Mouse (Mus musculus): ENCODE data around the gene Col8a2. TPM values are rescaled to one million over a fixed set of nuclear protein-coding genes. Genes with fewer than 3 reads are reported as not detected.

Col8a2 gene
- polyA plus RNA-seq, 1 experiment from 2014 or later, result 5.9 TPM

DNA sequence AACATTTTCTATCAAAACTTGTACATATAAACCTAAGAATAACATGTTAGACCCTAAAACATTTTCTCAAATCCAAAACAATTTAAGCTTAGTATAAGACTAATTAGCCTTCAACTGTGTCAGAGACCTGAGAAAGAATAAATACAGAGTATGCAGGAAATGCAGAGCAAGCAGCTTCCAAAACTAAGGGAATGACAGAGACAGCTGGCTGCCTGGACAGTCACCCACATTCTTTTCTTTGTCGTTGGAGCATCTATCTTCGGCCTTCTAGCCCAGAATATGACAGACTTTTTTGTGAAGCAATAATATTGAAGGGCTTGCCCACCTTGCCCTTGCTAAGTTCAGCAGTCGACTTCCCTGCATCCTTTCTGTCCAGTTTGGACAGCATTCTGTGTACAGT is 17.3 kb upstream of the Col8a2 start:
- no peak for DNase-seq (ENCODE audit: extremely low spot score, low spot score)

DNA sequence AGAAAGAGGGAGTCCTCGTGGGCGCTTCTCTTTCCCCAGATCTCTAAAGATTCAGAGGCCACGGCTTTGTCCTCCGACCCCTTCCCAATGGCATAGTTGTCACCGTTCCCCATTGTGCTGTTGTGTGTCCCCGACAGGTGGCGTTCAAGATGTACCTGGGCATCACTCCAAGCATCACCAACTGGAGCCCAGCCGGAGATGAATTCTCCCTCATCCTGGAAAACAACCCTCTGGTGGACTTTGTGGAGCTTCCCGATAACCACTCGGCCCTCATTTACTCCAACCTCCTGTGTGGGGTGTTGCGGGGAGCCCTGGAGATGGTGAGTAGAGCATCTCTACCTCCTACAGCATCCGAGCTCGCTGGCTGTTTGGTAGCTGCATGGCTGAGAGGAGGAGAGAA is 12.8 kb upstream of the Col8a2 start:
- peaks cover 44% of the 10 kb centered on the region for H3K36me3 ChIP-seq (replicated peaks)
- no peak overlapping the region for H3K27ac ChIP-seq
- no peak for DNase-seq (ENCODE audit: extremely low spot score, low spot score)
- no peaks in the 10 kb centered on the region for H3K9me3 ChIP-seq
- H3K4me3 ChIP-seq, result no peak overlapping the region
- peaks cover 5% of the 10 kb centered on the region; the same call in 1 of the 2 replicates for H3K27me3 ChIP-seq (ENCODE audit: poor library complexity, severe bottlenecking)
- H3K4me1 ChIP-seq, result peaks cover 13% of the 10 kb centered on the region
- 70% methylated on average over 13 of the region's 13 CpGs for WGBS

More for the DNA sequence above, 17.3 kb upstream of the Col8a2 start:
- H3K36me3 ChIP-seq (replicated peaks), result peaks cover 24% of the 10 kb centered on the region
- WGBS, result 84% methylated on average over 3 of the region's 3 CpGs
- H3K4me1 ChIP-seq, result no peaks in the 10 kb centered on the region
- H3K4me3 ChIP-seq, result no peak overlapping the region
- no peaks in the 10 kb centered on the region for H3K9me3 ChIP-seq
- no peak overlapping the region for H3K27ac ChIP-seq
- no peaks in the 10 kb centered on the region for H3K27me3 ChIP-seq (ENCODE audit: poor library complexity, severe bottlenecking)

DNA sequence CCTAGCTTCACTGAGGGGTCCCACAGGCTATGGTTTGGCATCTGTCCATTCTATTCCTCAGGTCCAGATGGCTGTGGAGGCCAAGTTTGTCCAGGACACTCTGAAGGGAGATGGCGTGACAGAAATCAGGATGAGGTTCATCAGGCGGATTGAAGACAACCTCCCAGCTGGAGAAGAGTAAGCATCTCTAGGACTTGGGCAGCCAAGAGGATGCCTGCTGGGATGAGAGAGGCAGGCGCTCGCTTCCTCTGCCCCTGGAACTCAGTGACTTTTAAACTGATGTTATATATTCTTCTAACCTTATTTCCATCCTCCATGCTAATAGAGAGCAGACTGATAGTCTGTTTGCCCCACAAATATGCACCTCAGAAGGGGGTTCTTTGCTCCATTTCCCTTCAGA is 11.5 kb upstream of the Col8a2 start:
- peaks cover 18% of the 10 kb centered on the region for H3K4me1 ChIP-seq
- H3K4me3 ChIP-seq, result no peak overlapping the region
- no peak for DNase-seq (ENCODE audit: extremely low spot score, low spot score)
- H3K36me3 ChIP-seq (replicated peaks), result peaks cover 44% of the 10 kb centered on the region
- 88% methylated on average over 4 of the region's 4 CpGs for WGBS
- H3K27me3 ChIP-seq (ENCODE audit: poor library complexity, severe bottlenecking), result peaks cover 10% of the 10 kb centered on the region; the same call in 1 of the 2 replicates
- no peak overlapping the region for H3K27ac ChIP-seq
- no peaks in the 10 kb centered on the region for H3K9me3 ChIP-seq

DNA sequence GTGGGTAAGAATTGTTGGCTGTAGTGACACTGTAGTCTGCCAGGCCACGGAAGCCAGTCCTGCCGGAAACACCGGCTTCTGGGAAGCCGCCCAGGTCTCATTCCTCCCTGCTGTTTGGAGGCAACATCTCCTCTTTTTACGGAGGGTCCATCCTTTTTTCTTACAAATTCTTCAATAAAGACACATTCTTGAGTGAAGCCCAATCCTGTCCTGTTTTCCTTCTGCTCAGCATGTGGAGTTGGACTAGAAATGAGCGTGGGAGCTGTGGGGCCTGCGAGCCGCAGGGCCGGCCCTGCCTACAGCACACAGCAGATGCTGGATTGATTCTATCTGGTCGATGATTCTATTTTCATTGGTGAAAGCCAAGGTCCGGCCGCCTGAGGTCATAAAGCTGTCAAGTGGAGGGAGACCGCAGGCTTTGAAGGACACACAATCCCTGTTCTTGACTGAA is 10.9 kb upstream of the Col8a2 start:
- H3K36me3 ChIP-seq (replicated peaks), result peaks cover 44% of the 10 kb centered on the region
- peaks cover 22% of the 10 kb centered on the region for H3K4me1 ChIP-seq
- 94% methylated on average over 13 of the region's 13 CpGs for WGBS
- no peak overlapping the region for H3K4me3 ChIP-seq
- H3K27me3 ChIP-seq (ENCODE audit: poor library complexity, severe bottlenecking), result peaks cover 10% of the 10 kb centered on the region; the same call in 1 of the 2 replicates
- DNase-seq (ENCODE audit: extremely low spot score, low spot score), result no peak
- H3K27ac ChIP-seq, result no peak overlapping the region
- no peaks in the 10 kb centered on the region for H3K9me3 ChIP-seq

DNA sequence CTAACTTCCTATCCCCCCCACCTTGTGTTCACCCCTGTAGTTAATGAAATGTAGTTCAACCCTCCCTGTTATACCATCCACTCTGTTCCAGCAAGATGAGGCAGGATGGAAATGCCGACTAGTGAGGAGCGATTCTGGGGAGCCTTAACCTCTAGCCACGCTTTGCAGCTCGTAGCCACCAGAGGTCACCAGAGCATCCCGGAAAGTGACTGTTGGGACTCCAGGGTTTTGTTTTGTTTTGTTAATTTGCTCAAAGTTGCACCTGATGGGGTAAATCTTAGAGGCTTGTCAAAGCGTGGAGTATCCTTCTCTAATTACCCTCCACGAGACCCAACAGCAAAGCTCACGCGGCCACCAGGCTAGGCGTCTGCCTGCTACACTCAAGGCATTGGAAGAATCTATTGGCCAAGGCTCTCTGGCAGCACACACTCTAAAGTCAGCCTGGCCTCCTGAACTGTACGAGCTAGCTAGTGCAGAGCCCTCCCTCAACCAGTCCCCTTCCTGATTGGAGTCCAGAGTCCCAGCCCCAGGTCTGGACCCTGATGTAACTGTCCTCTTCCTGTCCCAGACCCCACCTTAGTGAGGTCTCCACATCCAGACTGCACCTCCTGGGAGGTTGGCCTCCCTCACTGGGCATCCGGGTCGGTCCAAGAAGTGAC is 8.6 kb upstream of the Col8a2 start:
- peak; percentile 55 for DNase-seq (ENCODE audit: extremely low spot score, low spot score)
- peak overlapping the region; percentile 13 for H3K4me3 ChIP-seq
- peaks cover 33% of the 10 kb centered on the region for H3K36me3 ChIP-seq (replicated peaks)
- H3K4me1 ChIP-seq, result peaks cover 36% of the 10 kb centered on the region
- no peaks in the 10 kb centered on the region for H3K9me3 ChIP-seq
- WGBS, result 7% methylated on average over 13 of the region's 13 CpGs
- peaks cover 16% of the 10 kb centered on the region; the same call in 1 of the 2 replicates for H3K27me3 ChIP-seq (ENCODE audit: poor library complexity, severe bottlenecking)
- peak overlapping the region; percentile 76 for H3K27ac ChIP-seq

DNA sequence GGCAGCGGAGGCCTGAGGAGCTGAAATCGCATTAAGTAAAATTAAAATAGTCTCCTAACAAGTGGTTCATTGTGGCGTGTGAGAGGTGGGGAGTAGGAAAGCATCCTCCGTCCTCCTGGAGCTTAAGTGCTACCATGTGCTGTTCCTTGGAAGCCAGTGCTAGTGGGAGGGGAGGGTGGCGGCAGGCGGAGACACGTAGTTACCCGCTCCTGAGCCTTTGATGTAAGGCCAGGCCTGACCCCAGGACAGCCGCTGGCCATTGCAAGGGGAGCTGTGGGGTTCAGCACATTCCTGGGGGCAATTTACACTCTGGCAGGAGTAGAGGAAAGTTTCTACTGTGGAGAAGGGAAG is 8.1 kb upstream of the Col8a2 start:
- Histone ChIP-seq H3K36me3 (replicated peaks) (peaks cover 28% of the 10 kb centered on the region), H3K4me1 (peaks cover 36% of the 10 kb centered on the region), H3K9me3 (no peaks in the 10 kb centered on the region), H3K4me3 (peak overlapping the region; percentile 13), H3K27me3 (ENCODE audit: poor library complexity, severe bottlenecking) (peaks cover 21% of the 10 kb centered on the region), H3K27ac (peak overlapping the region; percentile 76)
- WGBS, result 25% methylated on average over 9 of the region's 9 CpGs
- DNase-seq (ENCODE audit: extremely low spot score, low spot score), result no peak

DNA sequence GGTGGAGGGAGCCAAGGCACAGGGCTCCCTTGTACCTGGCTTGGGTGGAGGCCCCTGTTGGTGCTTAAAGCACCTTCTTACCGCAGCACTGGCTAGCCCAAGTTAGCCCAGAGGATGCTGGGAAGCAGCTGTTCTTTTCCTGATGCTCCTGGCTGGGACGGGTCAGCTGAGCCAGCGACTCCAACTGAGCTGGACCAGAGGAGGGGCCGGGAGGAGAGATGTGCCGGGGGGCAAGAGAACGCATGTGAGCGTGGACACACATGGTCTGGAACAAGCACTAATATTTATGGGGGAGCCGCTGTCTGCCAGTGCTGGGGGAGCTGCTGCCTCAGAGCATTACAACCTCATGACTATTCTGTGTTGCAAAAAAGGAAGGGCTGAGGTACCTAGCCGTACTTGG is 7.6 kb upstream of the Col8a2 start:
- Histone ChIP-seq H3K4me1 (peaks cover 37% of the 10 kb centered on the region), H3K4me3 (peak overlapping the region; percentile 13; the same call in 1 of the 2 replicates), H3K27ac (peak overlapping the region; percentile 76), H3K27me3 (ENCODE audit: poor library complexity, severe bottlenecking) (peaks cover 26% of the 10 kb centered on the region), H3K9me3 (no peaks in the 10 kb centered on the region), H3K36me3 (replicated peaks) (peaks cover 24% of the 10 kb centered on the region)
- WGBS, result 56% methylated on average over 9 of the region's 9 CpGs
- no peak for DNase-seq (ENCODE audit: extremely low spot score, low spot score)

DNA sequence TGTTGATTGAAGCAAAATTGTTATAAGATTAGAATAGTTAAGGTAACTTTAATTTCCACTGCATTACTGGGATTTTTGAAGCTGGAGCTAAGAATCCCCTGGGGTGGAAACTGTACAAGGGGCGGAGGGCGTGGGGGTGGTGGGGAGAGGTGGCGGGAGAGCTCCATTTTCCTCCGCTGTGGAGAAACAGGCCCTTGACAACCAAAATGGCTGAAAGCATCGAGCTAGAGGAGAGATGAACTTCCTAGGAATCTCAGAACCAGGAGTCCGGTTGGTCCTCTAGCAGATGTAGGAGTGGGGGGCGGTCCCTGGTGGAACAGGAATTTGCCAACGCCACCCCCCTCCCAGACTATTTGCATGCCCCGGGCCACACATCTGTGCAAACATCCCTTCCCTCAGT is 4.9 kb upstream of the Col8a2 start:
- peaks cover 6% of the 10 kb centered on the region; the same call in 1 of the 2 replicates for H3K9me3 ChIP-seq
- 68% methylated on average over 9 of the region's 9 CpGs for WGBS
- H3K4me1 ChIP-seq, result peaks cover 45% of the 10 kb centered on the region
- H3K27ac ChIP-seq, result peak overlapping the region; percentile 51
- no peaks in the 10 kb centered on the region for H3K36me3 ChIP-seq (replicated peaks)
- peaks cover 53% of the 10 kb centered on the region for H3K27me3 ChIP-seq (ENCODE audit: poor library complexity, severe bottlenecking)
- no peak overlapping the region for H3K4me3 ChIP-seq
- DNase-seq (ENCODE audit: extremely low spot score, low spot score), result no peak

DNA sequence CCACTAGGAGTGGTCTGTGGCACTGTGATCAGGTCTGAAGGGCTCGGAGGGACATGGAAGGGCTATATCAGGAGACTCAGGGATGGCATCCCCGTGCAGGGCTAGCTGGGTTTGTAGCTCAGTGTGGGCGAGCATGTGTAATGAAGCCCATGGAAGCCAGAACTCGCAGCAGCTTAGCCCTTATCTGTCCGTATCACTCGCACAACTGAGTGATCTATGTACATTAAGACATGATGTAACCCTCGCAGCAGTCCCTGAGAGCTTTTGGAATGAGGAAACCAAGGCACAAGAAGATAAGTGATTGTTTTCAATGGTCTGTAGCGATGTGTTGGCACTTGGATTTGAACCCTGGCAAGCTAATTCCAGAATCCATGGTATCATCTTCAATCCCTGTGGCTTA is 3.0 kb upstream of the Col8a2 start:
- Histone ChIP-seq H3K4me1 (peaks cover 51% of the 10 kb centered on the region), H3K27ac (no peak overlapping the region), H3K36me3 (replicated peaks) (no peaks in the 10 kb centered on the region), H3K9me3 (peaks cover 6% of the 10 kb centered on the region; the same call in 1 of the 2 replicates), H3K27me3 (ENCODE audit: poor library complexity, severe bottlenecking) (peaks cover 68% of the 10 kb centered on the region), H3K4me3 (no peak overlapping the region)
- WGBS, result 82% methylated on average over 8 of the region's 8 CpGs
- DNase-seq (ENCODE audit: extremely low spot score, low spot score), result no peak

DNA sequence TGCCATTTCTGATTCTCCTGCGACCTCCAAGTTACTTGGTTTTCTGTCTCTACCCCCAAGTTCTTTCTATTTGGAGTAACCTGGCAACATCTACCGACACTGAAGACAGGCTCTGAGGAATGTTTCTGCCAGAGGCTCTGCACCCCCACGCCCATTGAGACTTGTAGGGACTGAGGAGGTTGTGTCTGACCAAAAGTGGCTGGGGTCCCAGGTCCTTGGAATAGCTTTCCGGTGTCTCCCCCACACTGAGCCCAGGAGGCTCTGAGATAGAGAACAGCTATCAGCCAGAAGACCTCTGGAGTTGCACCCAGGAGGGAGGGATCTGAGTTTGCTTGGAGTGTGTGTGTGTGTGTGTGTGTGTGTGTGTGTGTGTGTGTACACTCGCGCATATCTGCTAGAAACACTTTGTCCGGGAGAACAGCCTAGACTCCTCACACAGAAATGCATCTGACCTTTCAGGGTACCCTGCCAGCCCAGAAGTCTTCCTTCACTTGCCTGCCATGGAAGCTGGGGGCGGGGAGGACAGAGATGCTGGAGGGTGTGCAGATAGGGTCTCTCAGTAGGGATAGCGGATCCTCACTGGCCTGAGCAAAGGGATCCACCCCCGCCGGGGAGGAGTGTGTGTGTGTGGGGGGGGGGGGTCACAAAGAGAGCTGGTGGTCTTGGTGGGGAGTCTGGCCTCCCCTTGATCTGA is 856 bp downstream of the Col8a2 start:
- no peak for DNase-seq (ENCODE audit: extremely low spot score, low spot score)
- Histone ChIP-seq H3K27me3 (ENCODE audit: poor library complexity, severe bottlenecking) (peaks cover 92% of the 10 kb centered on the region), H3K4me1 (peaks cover 39% of the 10 kb centered on the region), H3K4me3 (peak overlapping the region; percentile 46; the same call in 1 of the 2 replicates), H3K36me3 (replicated peaks) (no peaks in the 10 kb centered on the region), H3K9me3 (peaks cover 6% of the 10 kb centered on the region; the same call in 1 of the 2 replicates), H3K27ac (no peak overlapping the region)
- WGBS, result 35% methylated on average over 11 of the region's 11 CpGs

DNA sequence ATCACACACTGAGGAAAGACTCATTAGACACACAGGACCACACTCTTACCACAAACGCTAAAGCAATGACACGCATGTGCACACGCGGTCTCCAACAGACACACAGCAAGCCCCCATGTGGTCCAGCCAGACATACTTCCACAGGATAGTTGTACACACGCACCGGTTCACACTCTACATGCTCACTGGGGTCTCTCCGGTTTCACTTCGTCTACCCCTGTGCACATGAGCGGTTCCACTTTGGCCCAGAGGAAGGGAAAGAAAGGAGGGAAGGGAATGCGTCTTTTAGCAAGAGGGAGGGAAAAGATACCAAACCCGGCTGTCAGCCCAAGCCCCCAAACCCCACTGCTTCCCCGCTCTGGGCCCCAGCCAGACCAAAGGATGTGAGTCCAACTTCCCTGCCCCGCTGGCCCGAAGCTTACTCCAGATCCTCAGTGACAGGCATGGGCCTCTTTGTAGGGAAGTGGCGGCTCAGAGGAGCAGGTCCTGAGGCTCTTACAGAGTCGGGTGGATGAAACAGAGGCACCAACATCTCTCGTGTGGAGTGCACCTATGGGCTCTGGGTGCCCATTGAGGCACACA is 1.6 kb downstream of the Col8a2 start:
- H3K4me3 ChIP-seq, result 0 out of 2 replicates have a peak overlapping the region, but pooled peaks have one; percentile 46
- peaks cover 6% of the 10 kb centered on the region; the same call in 1 of the 2 replicates for H3K9me3 ChIP-seq
- peaks cover 85% of the 10 kb centered on the region for H3K27me3 ChIP-seq (ENCODE audit: poor library complexity, severe bottlenecking)
- 0 out of 2 replicates have a peak overlapping the region, but pooled peaks have one; percentile 15 for H3K27ac ChIP-seq
- no peak for DNase-seq (ENCODE audit: extremely low spot score, low spot score)
- peaks cover 39% of the 10 kb centered on the region for H3K4me1 ChIP-seq
- no peaks in the 10 kb centered on the region for H3K36me3 ChIP-seq (replicated peaks)
- WGBS, result 47% methylated on average over 17 of the region's 17 CpGs

DNA sequence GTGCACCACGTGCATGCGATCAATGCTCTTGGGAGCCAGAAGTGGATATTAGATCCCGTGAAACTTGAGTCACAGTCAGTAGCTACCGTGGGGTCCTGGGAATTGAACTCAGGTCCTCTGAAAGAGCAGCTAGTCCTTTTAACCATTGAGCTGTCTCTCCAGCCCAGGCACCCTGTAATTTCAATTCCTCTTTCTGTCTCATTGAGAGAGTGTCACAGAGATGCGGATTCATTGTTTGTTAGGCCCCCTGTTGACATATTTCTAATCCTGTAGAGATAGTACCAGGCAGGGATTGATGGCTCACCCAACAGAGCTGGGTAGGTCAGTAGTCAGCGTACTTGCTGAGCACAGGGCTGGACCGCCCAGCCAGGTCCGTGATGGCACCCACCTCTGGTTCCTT is 3.7 kb downstream of the Col8a2 start:
- Histone ChIP-seq H3K4me1 (peaks cover 37% of the 10 kb centered on the region), H3K27ac (no peak overlapping the region), H3K36me3 (replicated peaks) (no peaks in the 10 kb centered on the region), H3K9me3 (peaks cover 6% of the 10 kb centered on the region; the same call in 1 of the 2 replicates), H3K4me3 (no peak overlapping the region), H3K27me3 (ENCODE audit: poor library complexity, severe bottlenecking) (peaks cover 75% of the 10 kb centered on the region)
- no peak for DNase-seq (ENCODE audit: extremely low spot score, low spot score)
- WGBS, result 82% methylated on average over 8 of the region's 8 CpGs

DNA sequence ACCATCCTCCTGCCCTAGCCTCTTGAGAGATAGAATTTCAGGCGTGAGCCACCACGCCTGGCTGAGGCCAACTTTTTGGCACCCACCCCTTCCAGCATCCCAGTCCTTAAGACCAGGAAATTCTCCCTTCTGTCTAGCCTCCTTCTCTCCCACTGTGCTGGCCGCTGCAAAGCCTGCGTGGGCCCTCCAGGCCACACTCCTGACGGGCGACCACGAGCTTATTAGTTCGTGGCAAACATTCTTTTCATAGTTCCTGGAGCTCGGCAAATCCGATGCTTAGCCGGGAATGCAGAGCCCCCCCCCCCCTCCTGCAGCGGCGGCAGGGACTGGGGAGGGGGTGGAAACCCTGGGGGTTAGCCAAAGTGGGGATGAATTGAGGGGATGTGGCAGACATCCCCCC is 4.6 kb downstream of the Col8a2 start:
- H3K36me3 ChIP-seq (replicated peaks), result no peaks in the 10 kb centered on the region
- H3K27ac ChIP-seq, result peak overlapping the region; percentile 31; the same call in 1 of the 2 replicates
- no peak for DNase-seq (ENCODE audit: extremely low spot score, low spot score)
- WGBS, result 24% methylated on average over 13 of the region's 13 CpGs
- no peak overlapping the region for H3K4me3 ChIP-seq
- H3K27me3 ChIP-seq (ENCODE audit: poor library complexity, severe bottlenecking), result peaks cover 76% of the 10 kb centered on the region
- no peaks in the 10 kb centered on the region for H3K9me3 ChIP-seq
- peaks cover 37% of the 10 kb centered on the region for H3K4me1 ChIP-seq
